Mouse (Mus musculus): ENCODE measurements around the gene Rgs7bp.

Gene Rgs7bp

DNA sequence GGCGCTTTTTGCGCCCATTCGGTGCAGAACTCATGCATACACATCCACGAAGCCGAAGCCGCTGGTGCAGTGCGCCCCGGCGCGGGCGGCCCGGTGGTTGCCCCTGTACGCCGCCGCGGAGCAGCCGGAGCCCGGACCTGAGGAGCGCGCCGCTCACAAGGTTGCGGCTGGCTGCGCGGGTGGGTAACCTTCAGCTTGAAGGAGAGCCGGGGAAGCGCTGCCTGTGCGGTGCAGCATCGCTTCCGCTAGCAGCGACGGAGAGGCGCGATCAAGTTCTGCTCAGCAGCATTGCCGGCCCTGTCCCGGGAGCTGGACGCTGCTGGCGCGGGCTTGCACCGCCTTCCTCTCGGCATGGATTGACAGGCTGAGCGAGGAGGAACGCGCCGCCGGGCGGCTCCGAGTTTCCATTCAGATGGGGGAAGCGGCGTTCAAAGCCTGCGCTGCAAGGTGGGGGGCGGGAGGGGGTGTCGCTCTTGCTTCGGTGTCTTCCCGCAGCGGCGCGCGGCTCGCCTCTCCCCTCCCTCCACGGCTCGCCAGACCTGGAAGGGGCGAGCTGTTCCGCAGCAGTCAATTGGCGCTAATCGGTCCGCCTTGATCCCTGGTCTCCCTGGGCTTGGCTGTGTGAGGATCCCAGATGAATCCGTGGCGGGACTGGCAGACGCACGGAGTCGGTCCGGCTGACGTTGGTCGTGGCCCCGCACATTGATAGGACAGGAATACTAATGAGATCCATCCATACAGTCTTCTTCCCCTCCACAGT is at the start of gene Rgs7bp:
Gene Rgs7bp, minus strand, starts transcription at position 750 of the 760 bp plus-strand sequence.
- peak; percentile 74 for DNase-seq (ENCODE audit: inconsistent ontology term)

DNA sequence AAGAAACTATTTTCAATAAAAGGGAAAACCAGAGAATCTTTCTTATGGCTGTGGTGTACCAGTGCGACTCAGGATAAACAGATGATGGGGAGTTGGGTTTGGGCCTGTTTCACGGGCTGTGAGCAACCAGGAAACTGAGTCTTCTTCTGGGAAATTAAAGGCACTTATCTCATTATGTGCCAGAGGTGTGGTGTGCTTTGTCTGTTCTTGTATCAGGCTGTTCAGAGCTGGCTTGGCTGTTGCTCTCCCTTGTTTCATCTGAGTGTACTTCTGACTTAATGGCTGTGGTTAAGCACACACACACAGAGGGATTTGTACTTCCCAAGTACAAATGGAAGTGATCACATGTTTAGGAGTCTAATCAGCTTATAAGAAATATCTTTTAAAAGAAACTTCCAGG is 49.7 kb upstream of the Rgs7bp start:
- DNase-seq (ENCODE audit: inconsistent ontology term) = no peak

DNA sequence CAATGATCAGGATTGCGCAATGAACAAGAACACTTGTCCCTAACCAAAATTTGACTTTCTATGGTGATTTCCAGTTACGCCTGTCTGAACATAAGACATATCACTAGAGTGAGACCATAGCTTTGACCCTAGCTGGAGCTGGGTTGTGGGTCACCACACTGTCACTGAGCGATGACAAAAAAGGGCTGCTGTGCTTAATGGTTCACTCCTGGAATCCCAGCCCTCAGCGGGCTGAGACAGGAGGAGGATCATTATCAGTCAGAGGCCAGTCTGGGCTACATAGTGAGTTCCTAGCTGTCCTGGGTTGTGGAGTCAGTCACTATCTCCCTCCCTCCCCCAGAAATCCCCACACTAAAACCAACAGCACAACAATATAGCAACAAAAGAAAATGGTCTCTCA is 46.0 kb upstream of the Rgs7bp start:
- DNase-seq (ENCODE audit: inconsistent ontology term) = no peak

DNA sequence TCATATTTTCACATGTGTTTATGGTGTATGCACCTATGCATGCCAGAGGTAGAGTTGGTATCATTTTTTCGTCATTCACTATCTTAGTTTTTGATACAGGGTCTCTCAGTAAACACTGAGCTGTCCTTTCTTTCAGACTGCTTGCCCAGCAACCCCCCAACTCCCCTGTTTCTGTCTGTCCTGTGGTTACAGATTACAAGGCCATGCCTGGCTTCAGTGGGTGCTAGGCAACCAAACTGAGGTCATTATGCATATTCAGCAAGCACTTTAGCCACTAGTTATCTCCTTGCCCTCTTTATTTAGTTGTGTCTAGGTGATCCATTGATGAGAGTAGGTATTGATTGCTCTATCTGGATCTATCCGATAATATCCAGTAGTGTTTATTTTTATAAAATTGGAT is 41.6 kb upstream of the Rgs7bp start:
- DNase-seq (ENCODE audit: inconsistent ontology term) = no peak

DNA sequence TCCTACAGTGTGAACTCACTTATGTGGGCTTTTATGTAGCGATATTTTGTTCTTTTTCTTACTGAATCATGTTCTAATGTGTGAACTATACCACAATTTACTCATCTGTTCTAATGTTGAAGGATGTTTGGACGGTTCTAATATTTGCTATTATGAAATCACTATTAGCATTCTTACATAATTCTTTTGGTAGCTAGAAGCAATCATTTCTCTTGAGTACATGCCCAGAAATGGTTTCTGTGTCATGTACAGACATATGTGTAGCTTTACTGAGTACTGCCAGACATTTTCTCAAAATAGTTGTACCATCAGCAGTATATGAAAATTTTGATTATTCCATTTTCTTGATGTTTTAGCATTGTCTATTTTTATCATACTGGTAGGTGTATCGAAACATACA is 34.5 kb upstream of the Rgs7bp start:
- no peak for DNase-seq (ENCODE audit: inconsistent ontology term)

DNA sequence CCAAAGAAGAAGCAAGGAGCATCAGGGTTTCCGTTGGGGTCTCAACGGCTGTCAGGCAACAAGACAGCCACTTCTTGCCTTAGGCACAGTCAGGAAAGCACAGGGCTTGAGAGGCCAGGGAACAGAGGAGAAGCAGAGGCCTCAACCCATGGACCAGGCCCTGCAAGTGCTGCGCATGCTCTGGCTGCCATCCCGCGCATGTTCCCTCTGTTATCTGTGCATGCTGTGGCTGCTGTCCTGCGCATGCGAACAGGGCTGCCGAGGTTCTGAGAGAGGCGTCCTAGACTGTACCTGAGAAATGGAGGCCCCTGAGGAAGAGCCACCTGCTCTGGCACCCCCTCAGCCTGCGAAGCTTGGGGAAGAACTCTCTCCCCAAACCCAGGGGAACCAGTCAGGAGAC is 27.1 kb upstream of the Rgs7bp start, which contains the start of gene 4933425L06Rik:
Gene 4933425L06Rik, plus strand, starts transcription at position 261 of the 400 bp plus-strand sequence.
- no peak for DNase-seq (ENCODE audit: inconsistent ontology term)

DNA sequence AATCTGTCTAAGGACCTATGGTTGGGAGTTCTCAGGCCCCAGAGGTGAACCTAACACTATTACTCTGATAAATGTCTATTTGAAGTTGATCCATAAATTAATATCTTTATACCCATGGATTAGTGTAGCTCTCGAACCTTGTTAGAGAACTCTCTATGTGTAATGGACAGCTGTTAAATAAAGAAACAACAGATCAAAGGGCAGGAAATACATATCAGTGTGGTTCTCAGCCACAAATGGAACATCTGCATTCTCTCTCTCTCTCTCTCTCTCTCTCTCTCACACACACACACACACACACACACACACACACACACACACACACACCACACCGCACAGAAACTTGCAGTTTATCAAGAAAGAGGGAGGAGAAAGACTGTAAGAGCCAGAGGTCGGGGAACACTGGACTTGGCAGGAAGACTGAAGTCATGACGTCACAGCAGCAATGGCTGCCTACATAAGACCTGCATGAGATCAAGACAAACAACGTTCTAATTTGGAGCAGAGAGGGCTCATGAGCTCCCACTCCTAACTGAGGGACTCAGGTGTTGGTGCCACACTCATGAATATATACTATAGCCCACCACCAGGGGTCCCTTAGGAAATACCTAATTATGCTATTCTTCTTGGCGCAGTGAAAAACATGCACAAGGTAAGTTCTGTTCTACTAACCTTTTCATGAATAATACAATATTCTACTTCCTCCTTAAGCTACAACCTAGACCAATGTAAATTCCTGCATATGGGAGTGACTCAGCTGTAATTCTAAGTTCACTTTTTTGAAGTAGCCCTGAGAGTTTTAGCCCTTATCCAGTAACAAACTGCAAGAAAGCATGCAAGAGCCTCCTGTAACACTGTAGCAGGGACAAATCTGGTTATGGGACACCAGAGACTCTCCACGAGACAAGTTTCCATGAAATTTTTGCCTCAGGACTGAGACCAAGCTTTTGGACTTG is 12.4 kb upstream of the Rgs7bp start:
- DNase-seq (ENCODE audit: inconsistent ontology term) = no peak

DNA sequence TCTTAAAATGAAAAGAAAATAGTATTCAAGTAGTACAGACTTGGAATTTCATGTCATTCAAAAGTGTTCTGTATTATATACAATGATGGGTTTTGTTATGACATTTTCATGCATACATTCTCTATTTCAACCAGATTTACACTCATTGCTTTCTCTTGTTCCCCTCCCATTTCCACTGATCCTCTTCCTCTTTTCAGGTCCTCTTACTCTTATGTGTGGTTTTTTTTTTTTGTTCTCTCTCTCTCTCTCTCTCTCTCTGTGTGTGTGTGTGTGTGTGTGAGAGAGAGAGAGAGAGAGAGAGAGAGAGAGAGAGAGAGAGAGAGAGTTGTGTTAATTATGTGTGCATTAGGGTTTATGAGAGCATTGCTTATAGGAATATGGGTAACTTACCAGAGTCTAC is 11.4 kb upstream of the Rgs7bp start:
- DNase-seq (ENCODE audit: inconsistent ontology term) = no peak

DNA sequence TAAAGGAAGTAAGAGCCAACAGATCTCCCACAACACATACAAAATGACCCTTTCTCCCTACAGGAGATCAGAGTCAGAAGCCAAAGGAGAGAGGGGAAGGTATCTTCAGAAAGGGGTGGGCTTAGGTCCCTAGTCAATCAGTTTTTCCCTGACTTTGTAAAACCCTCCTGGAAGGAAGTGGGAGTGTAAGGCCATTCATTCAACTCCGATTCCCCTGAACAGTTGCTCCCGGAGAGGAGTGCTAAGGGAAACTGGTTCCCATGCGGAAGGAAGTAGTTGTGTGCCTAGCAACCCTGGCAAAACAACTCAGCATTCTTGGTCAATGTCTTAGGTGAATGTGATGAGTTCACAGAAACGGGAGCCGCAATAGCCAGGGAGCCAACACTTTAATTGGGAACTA is 644 bp upstream of the Rgs7bp start:
- peak; percentile 22 for DNase-seq (ENCODE audit: inconsistent ontology term)

DNA sequence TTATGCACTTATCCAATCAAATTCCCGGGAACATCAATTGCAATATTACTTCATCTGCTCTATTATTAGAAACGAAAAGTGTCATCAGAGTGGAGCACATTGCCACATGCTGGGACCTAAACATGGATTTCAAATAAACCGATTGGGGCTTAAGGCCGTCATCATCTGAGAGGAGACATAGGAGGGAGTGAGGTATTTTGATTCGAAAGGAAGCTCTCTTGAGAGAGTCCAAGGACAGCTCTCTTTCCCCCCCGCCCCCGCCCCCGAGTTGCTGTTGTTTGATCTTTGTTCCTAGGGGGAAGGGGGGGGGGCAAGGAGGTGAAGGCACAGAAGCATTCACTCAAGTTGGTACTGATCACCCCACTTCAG is 195 bp upstream of the Rgs7bp start:
- no peak for DNase-seq (ENCODE audit: inconsistent ontology term)

DNA sequence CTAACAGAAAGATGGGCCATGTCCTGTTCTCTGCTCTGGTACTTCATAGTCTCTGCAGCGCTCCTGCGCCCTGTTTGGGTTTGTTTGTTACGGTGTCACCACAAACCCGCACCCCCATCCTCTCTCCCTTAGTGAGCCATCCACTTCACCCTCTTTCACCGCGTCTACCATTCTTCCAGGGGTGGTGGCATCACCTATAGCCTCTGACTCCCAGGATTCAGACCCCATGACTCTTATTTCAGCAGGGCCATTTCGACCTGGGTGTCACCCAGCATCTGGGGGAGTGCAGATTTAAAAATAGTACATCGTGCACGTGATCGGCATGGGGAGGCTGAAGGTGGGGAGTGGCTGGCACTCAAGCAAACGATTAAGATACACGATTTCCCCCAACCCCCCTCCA is 1.1 kb downstream of the Rgs7bp start:
- DNase-seq (ENCODE audit: inconsistent ontology term) = peak; percentile 1

DNA sequence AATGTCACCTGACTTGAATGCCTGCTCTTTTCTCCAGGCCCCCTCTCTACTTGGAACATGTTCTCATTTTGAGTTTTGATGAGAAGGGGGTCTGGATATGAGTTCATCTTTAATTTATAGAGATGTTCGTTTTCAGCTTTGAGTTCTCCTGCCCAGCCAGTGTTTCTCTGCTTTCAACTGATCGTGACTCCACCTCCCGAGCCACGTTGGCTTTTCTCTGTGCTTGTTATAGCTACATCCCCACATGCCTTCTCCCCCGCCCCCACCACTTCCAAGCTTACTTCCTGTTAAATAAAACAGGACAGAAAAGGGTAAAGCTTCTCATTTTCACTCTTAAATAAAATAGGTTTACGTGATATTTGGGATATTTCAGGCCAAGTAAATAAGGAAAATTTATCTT is 3.3 kb downstream of the Rgs7bp start:
- no peak for DNase-seq (ENCODE audit: inconsistent ontology term)

DNA sequence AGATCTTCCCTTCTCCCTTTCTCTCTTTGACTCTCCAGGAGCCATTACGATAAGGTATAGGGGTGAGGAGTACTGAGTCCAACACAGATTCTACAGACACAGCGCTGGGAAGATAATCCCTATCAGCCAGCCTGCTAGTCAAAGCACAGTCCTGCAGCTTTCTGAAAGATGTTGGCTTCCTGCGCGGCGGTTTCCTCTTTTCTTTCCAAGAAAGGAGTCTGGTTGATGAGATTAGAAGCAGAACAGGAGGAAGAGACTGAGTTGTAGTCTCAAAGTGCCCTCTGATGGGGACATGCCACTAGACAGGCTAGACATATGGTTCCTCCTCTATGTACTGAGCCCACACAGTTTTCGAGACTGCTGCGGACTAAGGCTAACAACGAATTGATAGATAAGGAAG is 6.1 kb downstream of the Rgs7bp start:
- DNase-seq (ENCODE audit: inconsistent ontology term) = no peak

DNA sequence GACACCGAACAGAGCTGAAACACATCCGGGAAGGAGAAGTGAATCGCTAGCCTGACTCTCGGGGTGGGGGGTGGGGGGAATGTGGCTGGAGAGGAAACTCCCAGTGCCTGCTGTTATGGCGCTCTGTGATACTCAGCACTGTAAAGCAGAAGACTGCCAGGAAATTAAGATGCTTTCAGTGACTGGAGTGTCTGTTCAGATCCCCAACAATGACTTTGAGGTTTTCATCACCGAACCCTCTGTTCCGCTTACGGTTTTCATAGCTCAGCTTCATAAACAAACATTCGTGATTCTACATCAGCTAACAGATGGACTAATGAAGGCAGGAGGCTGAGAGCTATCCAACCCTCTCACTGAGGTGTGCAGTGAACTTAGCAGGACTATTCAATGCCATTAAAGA is 7.4 kb downstream of the Rgs7bp start:
- no peak for DNase-seq (ENCODE audit: inconsistent ontology term)

DNA sequence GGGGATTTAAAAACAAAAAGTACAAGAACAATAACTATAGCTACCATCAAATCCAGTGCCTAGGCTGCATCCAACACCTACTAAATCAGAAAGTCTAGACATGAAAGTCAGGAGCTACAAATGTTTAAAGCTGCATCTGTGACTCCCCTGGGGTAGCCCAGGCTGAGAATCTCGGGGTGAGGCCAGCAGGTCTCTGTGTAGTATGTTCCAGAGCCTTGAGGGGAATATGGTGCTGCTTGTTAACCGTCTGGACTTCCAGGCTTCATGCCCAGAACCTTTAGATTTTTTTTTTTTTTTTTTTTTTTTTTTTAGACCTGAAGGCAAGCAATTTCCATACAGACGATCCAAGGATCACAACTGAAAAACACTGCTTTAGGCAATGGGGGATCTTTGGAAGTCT is 10.8 kb downstream of the Rgs7bp start:
- DNase-seq (ENCODE audit: inconsistent ontology term) = no peak

DNA sequence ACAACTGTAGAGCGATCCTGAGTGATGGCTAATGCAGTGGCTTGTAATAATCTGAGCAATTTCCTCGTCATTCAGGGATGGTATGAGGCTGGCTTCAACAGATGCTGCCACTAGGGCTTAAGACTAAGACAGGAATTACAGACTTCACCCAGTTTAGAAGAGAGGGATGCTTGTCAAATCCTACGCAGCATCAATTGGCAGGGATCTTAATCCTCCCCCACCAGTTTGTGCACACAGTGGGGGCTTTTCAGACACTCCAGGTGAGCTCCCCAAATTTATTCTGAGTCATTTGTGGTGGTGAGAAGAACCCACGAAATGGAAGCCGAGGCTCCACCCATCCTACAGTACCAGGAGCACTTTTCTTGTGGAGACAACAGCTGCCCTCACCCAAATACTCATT is 16.4 kb downstream of the Rgs7bp start:
- DNase-seq (ENCODE audit: inconsistent ontology term) = no peak

DNA sequence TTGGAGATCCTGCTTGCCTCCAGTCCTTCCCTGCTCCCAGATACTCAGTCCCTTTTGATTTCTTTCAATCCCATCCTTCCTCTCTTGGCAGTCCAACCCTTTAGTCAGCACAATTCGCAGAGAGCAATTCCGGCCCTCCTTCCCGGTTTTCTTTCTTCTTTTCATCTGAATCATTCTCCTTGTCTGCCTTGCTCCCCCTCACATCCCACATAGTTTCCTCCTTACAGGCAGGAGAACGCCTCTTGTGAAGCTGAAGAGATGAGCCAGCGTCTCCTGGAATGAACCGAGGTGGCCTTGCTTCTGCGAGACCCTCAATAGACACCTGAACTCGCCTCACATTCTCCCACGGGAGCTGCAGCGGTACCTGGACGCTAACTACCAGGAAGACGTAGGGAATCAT is 16.9 kb downstream of the Rgs7bp start:
- DNase-seq (ENCODE audit: inconsistent ontology term) = no peak

DNA sequence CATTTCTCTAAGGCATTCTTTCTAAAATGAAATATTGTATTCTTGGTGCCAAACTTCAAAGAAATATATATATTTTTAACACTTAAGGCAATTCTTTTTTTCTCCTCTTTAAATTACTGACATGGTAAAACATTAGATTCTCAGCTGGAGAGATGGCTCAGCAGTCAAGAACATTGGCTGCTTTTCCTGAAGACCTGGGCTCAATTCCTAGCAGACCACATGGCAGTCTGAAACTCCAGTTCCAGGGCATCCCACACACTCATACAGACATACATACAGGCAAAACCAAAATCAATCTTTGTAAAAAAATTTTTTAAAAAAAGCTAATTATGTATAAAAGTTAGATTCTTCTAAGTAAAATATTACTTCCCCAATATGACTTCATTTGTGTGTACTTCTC is 22.8 kb downstream of the Rgs7bp start:
- DNase-seq (ENCODE audit: inconsistent ontology term) = no peak

DNA sequence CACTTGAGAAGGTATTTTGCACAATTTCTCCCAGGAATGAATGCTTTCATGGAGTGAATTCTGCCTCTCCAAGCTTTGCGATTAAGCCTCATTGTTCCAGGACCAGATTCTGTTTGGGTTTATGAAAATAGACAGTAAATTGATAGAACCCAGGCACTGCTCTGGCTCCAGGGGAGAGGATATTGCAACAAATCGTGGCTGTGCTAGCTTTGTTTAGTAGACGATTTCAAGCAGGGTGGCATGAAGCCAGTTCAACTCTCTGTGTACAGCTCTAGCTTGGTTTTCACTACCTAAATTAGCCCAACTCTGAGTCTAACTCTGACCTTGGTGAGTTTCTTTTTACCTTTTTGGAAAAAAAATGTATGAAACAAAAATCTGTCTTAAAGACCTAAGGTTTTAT is 26.5 kb downstream of the Rgs7bp start:
- DNase-seq (ENCODE audit: inconsistent ontology term) = no peak

DNA sequence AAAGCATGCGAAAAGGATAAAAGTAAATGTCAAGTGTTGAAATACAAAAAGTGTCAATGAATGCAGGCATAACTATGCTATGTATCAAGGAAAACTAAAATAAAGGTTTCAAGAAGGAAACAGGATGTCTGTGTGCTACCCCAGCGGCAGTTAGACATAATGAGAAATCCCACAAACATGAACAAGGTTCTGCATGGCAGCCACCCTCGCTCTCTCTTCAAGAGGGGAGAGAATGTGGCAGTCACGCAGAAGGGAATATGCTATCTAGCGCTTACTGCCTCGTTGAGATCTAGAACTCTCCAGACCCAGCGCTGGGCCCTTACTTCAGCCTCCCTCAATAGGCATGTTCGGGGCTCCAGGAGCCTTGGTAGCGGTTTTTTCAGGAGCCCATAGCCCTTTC is 38.2 kb downstream of the Rgs7bp start:
- no peak for DNase-seq (ENCODE audit: inconsistent ontology term)

DNA sequence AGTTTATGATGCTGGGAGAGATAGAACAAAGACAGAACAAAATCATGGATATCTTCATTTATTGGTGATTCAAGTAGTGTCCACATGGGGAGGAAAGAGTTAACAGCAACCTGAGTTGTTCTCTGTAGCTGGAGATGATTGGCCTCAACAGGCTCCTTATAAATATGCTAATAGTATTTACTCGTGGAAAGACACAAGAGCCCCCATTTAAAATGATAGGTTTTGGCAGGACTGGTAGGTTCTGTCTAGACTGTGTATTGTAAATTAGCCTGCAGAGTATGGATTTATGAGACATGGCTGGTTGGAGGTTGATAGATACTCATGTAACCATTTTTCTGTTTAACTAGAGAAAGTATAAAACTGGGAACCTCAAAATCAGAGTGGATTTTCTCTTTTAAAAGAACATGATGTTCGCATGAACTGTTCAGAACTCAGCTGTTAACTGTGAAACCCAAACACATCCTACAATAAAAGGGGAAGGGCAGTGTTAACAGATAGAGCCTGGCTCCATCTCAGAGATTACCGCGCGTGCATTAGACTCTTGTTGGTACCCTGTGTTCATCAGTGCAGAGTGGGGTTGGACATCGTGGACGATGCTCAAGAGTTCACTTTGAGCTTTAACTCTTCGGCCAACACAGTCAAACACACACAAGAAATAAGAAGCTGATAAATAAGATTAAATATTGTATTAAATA is 38.9 kb downstream of the Rgs7bp start:
- no peak for DNase-seq (ENCODE audit: inconsistent ontology term)

DNA sequence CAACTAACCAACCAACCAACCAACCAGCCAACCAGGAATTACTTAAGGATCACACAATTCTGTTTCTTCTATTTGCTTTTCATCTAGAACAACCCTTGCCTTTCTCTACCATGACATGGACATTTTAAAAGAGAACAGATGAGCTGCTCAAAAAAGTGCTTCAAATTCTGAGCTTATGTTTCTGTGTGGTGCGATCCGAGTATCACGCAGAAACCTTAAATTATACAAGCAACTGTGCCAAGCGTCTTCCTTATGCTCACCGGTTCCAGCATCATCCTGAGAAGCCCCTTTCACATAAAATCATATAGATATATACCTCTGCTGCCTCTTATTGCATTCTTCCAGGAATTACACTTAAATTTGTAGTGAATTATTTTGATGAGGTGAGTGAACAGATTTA is 43.4 kb downstream of the Rgs7bp start:
- DNase-seq (ENCODE audit: inconsistent ontology term) = no peak
